Mouse (Mus musculus): Measurements from ENCODE around the gene Vip. TPM values are rescaled to one million over a fixed set of nuclear protein-coding genes. Genes with fewer than 3 reads are reported as not detected.
A peak's percentile ranks its signal among the peaks of the same experiment; 100 is the strongest.

Vip gene
- polyA plus RNA-seq, 1 experiment from 2014 or later: not detected

DNA sequence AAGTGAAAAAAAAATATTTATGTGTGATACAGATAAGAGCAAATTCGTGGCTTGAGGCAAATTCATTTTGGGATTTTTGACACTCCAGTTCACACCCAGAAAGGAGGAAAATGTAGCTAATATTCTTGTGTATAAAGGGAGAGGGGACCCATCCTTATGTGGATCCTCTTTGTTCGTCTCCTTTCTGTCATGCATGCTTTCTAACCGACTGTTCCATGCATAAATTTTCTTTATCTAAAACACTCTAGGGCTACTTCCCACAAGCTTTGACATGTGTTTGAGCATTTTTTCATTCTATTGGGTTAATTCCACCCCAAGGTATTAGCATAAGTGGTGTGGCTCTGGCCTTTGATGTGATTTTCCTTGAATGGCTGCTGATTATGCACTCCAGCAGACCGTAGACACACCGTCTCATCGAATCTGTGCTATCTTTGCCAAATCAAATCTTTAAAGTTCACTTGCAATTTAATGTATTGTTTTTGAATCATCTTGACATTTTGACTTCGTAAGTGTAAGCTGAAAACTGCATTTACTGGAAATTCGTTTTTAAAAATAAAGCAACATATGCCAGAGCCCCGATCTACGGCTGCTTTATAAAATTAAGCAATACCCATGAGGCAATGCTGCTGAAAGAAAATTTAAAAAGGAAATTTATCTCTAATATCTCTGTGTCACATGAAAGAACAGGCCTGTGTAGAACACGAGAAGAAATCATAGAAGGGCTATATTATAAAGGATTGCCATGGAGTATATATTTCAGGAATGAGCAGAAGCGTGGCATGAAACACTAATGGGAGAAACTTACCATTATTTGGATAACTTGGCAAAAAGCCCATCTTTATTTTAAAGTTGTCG is 23.6 kb upstream of the Vip start:
- ATAC-seq: peak; percentile 65
- 57% methylated on average over 13 of the region's 13 CpGs for WGBS
- Histone ChIP-seq H3K9me3 (ENCODE audit: control insufficient read depth, low read length) (no peaks in the 10 kb centered on the region), H3K4me1 (replicated peaks; ENCODE audit: control insufficient read depth, insufficient read depth, low read length) (0 out of 2 replicates have a peak, but pooled peaks cover 2% of the 10 kb centered on the region), H3K27ac (ENCODE audit: low read length) (no peak overlapping the region; the same call in 1 of the 2 replicates), H3K36me3 (ENCODE audit: control insufficient read depth, insufficient read depth) (no peaks in the 10 kb centered on the region), H3K27me3 (replicated peaks; ENCODE audit: control insufficient read depth, insufficient read depth, low read length) (no peaks in the 10 kb centered on the region), H3K4me3 (replicated peaks; ENCODE audit: low read length) (no peak overlapping the region), H3K9ac (replicated peaks; ENCODE audit: low read depth, low read length) (no peak overlapping the region), H3K4me2 (ENCODE audit: low read length) (no peak overlapping the region)

DNA sequence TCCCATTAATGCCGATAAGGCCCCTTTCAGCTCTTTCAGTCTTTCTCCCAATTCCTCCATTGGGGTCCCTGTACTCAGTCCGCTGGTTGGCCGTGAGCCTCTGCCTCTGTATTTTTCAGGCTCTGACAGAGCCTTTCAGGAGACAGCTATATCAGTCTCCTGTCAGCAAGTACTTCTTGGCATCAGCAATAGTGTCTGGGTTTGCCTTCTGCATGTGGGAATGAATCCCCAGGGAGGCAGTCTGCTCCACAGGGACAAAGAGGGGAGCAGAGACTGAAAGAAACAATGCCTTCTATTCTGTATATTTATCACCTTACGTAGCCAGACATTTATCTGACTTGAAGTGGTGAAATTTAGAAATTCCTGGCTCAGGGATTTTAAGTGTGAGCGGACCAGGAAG is 12.8 kb upstream of the Vip start:
- H3K9ac ChIP-seq (replicated peaks; ENCODE audit: low read depth, low read length): no peak overlapping the region
- WGBS: 66% methylated on average over 5 of the region's 5 CpGs

GRCm38 (mm10) chr10:5633672-5634200 is 5.3 kb upstream of the Vip start:
- no peak overlapping the region for H3K4me3 ChIP-seq (replicated peaks; ENCODE audit: low read length)
- ATAC-seq: no peak
- 85% methylated on average over 4 of the region's 4 CpGs for WGBS
- H3K27me3 ChIP-seq (replicated peaks; ENCODE audit: control insufficient read depth, insufficient read depth, low read length): no peaks in the 10 kb centered on the region
- peaks cover 2% of the 10 kb centered on the region; the same call in 1 of the 2 replicates for H3K9me3 ChIP-seq (ENCODE audit: control insufficient read depth, low read length)
- H3K9ac ChIP-seq (replicated peaks; ENCODE audit: low read depth, low read length): no peak overlapping the region
- H3K36me3 ChIP-seq (ENCODE audit: control insufficient read depth, insufficient read depth): no peaks in the 10 kb centered on the region
- no peak overlapping the region for H3K27ac ChIP-seq (ENCODE audit: low read length)
- no peaks in the 10 kb centered on the region for H3K4me1 ChIP-seq (replicated peaks; ENCODE audit: control insufficient read depth, insufficient read depth, low read length)
- H3K4me2 ChIP-seq (ENCODE audit: low read length): no peak overlapping the region

More for the DNA sequence above, 12.8 kb upstream of the Vip start:
- no peaks in the 10 kb centered on the region for H3K4me1 ChIP-seq (replicated peaks; ENCODE audit: control insufficient read depth, insufficient read depth, low read length)
- H3K4me3 ChIP-seq (replicated peaks; ENCODE audit: low read length): no peak overlapping the region
- no peak overlapping the region for H3K27ac ChIP-seq (ENCODE audit: low read length)
- no peaks in the 10 kb centered on the region for H3K36me3 ChIP-seq (ENCODE audit: control insufficient read depth, insufficient read depth)
- no peak; the same call in 1 of the 2 replicates for ATAC-seq
- H3K27me3 ChIP-seq (replicated peaks; ENCODE audit: control insufficient read depth, insufficient read depth, low read length): no peaks in the 10 kb centered on the region
- peaks cover 2% of the 10 kb centered on the region; the same call in 1 of the 2 replicates for H3K9me3 ChIP-seq (ENCODE audit: control insufficient read depth, low read length)
- no peak overlapping the region for H3K4me2 ChIP-seq (ENCODE audit: low read length)

- no peak overlapping the region for H3K9ac ChIP-seq (replicated peaks; ENCODE audit: low read depth, low read length)
- 30% methylated on average over 1 of the region's 1 CpGs for WGBS
- no peak overlapping the region for H3K4me2 ChIP-seq (ENCODE audit: low read length)
- no peaks in the 10 kb centered on the region for H3K4me1 ChIP-seq (replicated peaks; ENCODE audit: control insufficient read depth, insufficient read depth, low read length)
- no peaks in the 10 kb centered on the region for H3K27me3 ChIP-seq (replicated peaks; ENCODE audit: control insufficient read depth, insufficient read depth, low read length)
- H3K9me3 ChIP-seq (ENCODE audit: control insufficient read depth, low read length): no peaks in the 10 kb centered on the region
- no peak overlapping the region for H3K27ac ChIP-seq (ENCODE audit: low read length)
- H3K36me3 ChIP-seq (ENCODE audit: control insufficient read depth, insufficient read depth): no peaks in the 10 kb centered on the region
- H3K4me3 ChIP-seq (replicated peaks; ENCODE audit: low read length): no peak overlapping the region
- peak; percentile 79 for ATAC-seq
Observed at GRCm38 (mm10) chr10:5634336-5634735, 4.7 kb upstream of the Vip start.

DNA sequence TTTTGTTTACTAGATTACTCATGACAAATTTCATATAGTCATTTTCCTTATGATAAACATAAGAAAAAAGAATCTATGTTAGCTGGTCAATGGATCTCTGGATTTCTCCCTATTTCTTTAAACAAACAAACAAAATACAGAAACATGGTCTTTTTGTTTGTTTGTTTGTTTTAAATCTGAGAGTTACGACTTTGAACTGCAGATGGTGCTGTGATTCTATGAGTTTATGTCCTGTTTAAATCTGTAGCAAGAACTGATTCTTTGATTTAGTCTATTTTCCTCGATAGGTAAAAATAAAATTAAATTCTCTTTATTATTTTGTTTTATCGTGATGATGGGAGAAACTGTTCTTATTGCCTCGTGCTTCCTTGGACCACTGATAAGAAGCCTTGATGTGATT is 1.7 kb upstream of the Vip start:
- Histone ChIP-seq H3K9ac (replicated peaks; ENCODE audit: low read depth, low read length) (no peak overlapping the region), H3K27me3 (replicated peaks; ENCODE audit: control insufficient read depth, insufficient read depth, low read length) (no peaks in the 10 kb centered on the region), H3K36me3 (ENCODE audit: control insufficient read depth, insufficient read depth) (no peaks in the 10 kb centered on the region), H3K9me3 (ENCODE audit: control insufficient read depth, low read length) (no peaks in the 10 kb centered on the region), H3K4me1 (replicated peaks; ENCODE audit: control insufficient read depth, insufficient read depth, low read length) (no peaks in the 10 kb centered on the region), H3K4me3 (replicated peaks; ENCODE audit: low read length) (no peak overlapping the region), H3K27ac (ENCODE audit: low read length) (no peak overlapping the region), H3K4me2 (ENCODE audit: low read length) (no peak overlapping the region)
- ATAC-seq: no peak
- 83% methylated on average over 4 of the region's 4 CpGs for WGBS

GRCm38 (mm10) chr10:5681275-5681674 is 42.3 kb downstream of the Vip start:
- no peak overlapping the region for H3K4me3 ChIP-seq (replicated peaks; ENCODE audit: low read length)
- H3K27me3 ChIP-seq (replicated peaks; ENCODE audit: control insufficient read depth, insufficient read depth, low read length): no peaks in the 10 kb centered on the region
- no peak for ATAC-seq
- no peaks in the 10 kb centered on the region for H3K36me3 ChIP-seq (ENCODE audit: control insufficient read depth, insufficient read depth)
- H3K27ac ChIP-seq (ENCODE audit: low read length): no peak overlapping the region
- H3K4me1 ChIP-seq (replicated peaks; ENCODE audit: control insufficient read depth, insufficient read depth, low read length): no peaks in the 10 kb centered on the region
- no peak overlapping the region for H3K4me2 ChIP-seq (ENCODE audit: low read length)
- no peaks in the 10 kb centered on the region for H3K9me3 ChIP-seq (ENCODE audit: control insufficient read depth, low read length)
- WGBS: 85% methylated on average over 2 of the region's 2 CpGs
- no peak overlapping the region for H3K9ac ChIP-seq (replicated peaks; ENCODE audit: low read depth, low read length)

GRCm38 (mm10) chr10:5685608-5686007 is 46.6 kb downstream of the Vip start:
- no peak overlapping the region for H3K4me3 ChIP-seq (replicated peaks; ENCODE audit: low read length)
- WGBS: 74% methylated on average over 6 of the region's 6 CpGs
- no peaks in the 10 kb centered on the region for H3K9me3 ChIP-seq (ENCODE audit: control insufficient read depth, low read length)
- no peak overlapping the region for H3K9ac ChIP-seq (replicated peaks; ENCODE audit: low read depth, low read length)
- H3K27ac ChIP-seq (ENCODE audit: low read length): no peak overlapping the region
- H3K4me2 ChIP-seq (ENCODE audit: low read length): no peak overlapping the region
- no peaks in the 10 kb centered on the region for H3K36me3 ChIP-seq (ENCODE audit: control insufficient read depth, insufficient read depth)
- H3K27me3 ChIP-seq (replicated peaks; ENCODE audit: control insufficient read depth, insufficient read depth, low read length): no peaks in the 10 kb centered on the region
- ATAC-seq: no peak
- no peaks in the 10 kb centered on the region for H3K4me1 ChIP-seq (replicated peaks; ENCODE audit: control insufficient read depth, insufficient read depth, low read length)

- H3K4me3 ChIP-seq (replicated peaks; ENCODE audit: low read length): no peak overlapping the region
- no peaks in the 10 kb centered on the region for H3K36me3 ChIP-seq (ENCODE audit: control insufficient read depth, insufficient read depth)
- H3K9me3 ChIP-seq (ENCODE audit: control insufficient read depth, low read length): no peaks in the 10 kb centered on the region
- no peak overlapping the region for H3K9ac ChIP-seq (replicated peaks; ENCODE audit: low read depth, low read length)
- no peak for ATAC-seq
- H3K27me3 ChIP-seq (replicated peaks; ENCODE audit: control insufficient read depth, insufficient read depth, low read length): no peaks in the 10 kb centered on the region
- H3K4me2 ChIP-seq (ENCODE audit: low read length): no peak overlapping the region
- WGBS: 54% methylated on average over 1 of the region's 1 CpGs
- H3K27ac ChIP-seq (ENCODE audit: low read length): no peak overlapping the region
- H3K4me1 ChIP-seq (replicated peaks; ENCODE audit: control insufficient read depth, insufficient read depth, low read length): no peaks in the 10 kb centered on the region
Observed at GRCm38 (mm10) chr10:5694351-5694750, 55.3 kb downstream of the Vip start.
